Mouse (Mus musculus) neural tube, embryonic 13.5 days (tissue): Measurements from ENCODE around the gene Aurkb. TPM values are rescaled to one million over a fixed set of nuclear protein-coding genes. Genes with fewer than 3 reads are reported as not detected.
"Not testable (repeated sequence)": the region's sequence is repeated elsewhere in the genome, so short reads cannot be mapped to it uniquely, and the experiment has no call there.

Experiments
- ATAC-seq: fragments of 200-750 bp; cut with Nextera tagmentation; 2 replicates; pipeline ENCODE4 v1.8.0; 2017; ENCODE audit warnings: low read depth, mild to moderate bottlenecking, moderate TSS enrichment, moderate library complexity
- H3K27ac ChIP-seq: fragments of 300-500 bp; sonication (generic); replicated peaks from 2 replicates; pipeline ENCODE4 v1.5.1; 2015; ENCODE audit warnings: moderate library complexity, mild to moderate bottlenecking, inconsistent platforms
- H3K27me3 ChIP-seq: fragments of 300-500 bp; sonication (generic); 2 replicates; pipeline ENCODE4 v1.6.1; 2015; ENCODE audit warnings: mild to moderate bottlenecking, inconsistent platforms
- H3K36me3 ChIP-seq: fragments of 300-500 bp; sonication (generic); 2 replicates; pipeline ENCODE4 v1.6.1; 2015; ENCODE audit warnings: mild to moderate bottlenecking, inconsistent platforms
- H3K4me1 ChIP-seq: fragments of 300-500 bp; sonication (generic); replicated peaks from 2 replicates; pipeline ENCODE4 v1.6.1; 2015; ENCODE audit warnings: inconsistent platforms
- H3K4me2 ChIP-seq: fragments of 300-500 bp; sonication (generic); 2 replicates; pipeline ENCODE4 v1.6.1; 2015; ENCODE audit warnings: inconsistent platforms, mild to moderate bottlenecking, moderate library complexity
- H3K4me3 ChIP-seq: fragments of 300-500 bp; sonication (generic); 2 replicates; pipeline ENCODE4 v1.5.1; 2015; ENCODE audit warnings: mild to moderate bottlenecking, inconsistent platforms
- H3K9ac ChIP-seq: fragments of 300-500 bp; sonication (generic); 2 replicates; pipeline ENCODE4 v1.6.1; 2015; ENCODE audit warnings: moderate library complexity, mild to moderate bottlenecking, inconsistent platforms
- H3K9me3 ChIP-seq: fragments of 300-500 bp; sonication (generic); 2 replicates; pipeline ENCODE4 v1.6.1; 2016; ENCODE audit warnings: inconsistent platforms
- WGBS: fragments of 180-500 bp; shearing (Covaris S2); methylation state at CpG from one replicate; pipeline ENCODE4 v1.1.7; 2015; 5-methylcytosine and 5-hydroxymethylcytosine counted together
- polyA plus RNA-seq: library from polyadenylated mRNA; unstranded; fragments of >200 nt; fragmentation: Nextera tagmentation; extraction: Ambion mirVana; gene quantifications from 2 replicates; pipeline ENCODE4 v1.2.1, GENCODE M21; 2015

The Aurkb gene
- 22.7 and 33.0 TPM in 2 replicates for polyA plus RNA-seq

- 1% methylated on average over 54 of the region's 54 CpGs for WGBS
Measured at GRCm38 (mm10) chr11:69045531-69046394, at the start of gene Aurkb. Gene Aurkb, plus strand, starts transcription at chr11:69045647.

GRCm38 (mm10) chr11:68997080-68997479 lies 48.4 kb upstream of the Aurkb start:
- H3K27ac ChIP-seq: no peak overlapping the region
- H3K9me3 ChIP-seq: no peaks in the 10 kb centered on the region
- peaks cover 98% of the 10 kb centered on the region for H3K36me3 ChIP-seq
- no peak overlapping the region for H3K4me3 ChIP-seq
- H3K4me1 ChIP-seq: no peaks in the 10 kb centered on the region
- H3K27me3 ChIP-seq: no peaks in the 10 kb centered on the region
- H3K4me2 ChIP-seq: no peak overlapping the region
- no peak for ATAC-seq
- 95% methylated on average over 4 of the region's 4 CpGs for WGBS
- no peak overlapping the region for H3K9ac ChIP-seq

More at GRCm38 (mm10) chr11:69045531-69046394, at the start of gene Aurkb:
- H3K9me3 ChIP-seq: no peaks in the 10 kb centered on the region
- H3K9ac ChIP-seq: peak within 1 kb of the TSS; percentile 67
- ATAC-seq: peak; percentile 55
- peak within 1 kb of the TSS; percentile 90 for H3K4me2 ChIP-seq
- no peaks in the 10 kb centered on the region; the same call in 1 of the 2 replicates for H3K36me3 ChIP-seq
- no peaks in the 10 kb centered on the region for H3K27me3 ChIP-seq
- peak within 1 kb of the TSS; percentile 39; the same call in 1 of the 2 replicates for H3K27ac ChIP-seq
- peak within 1 kb of the TSS; percentile 63 for H3K4me3 ChIP-seq
- H3K4me1 ChIP-seq: peaks cover 18% of the 10 kb centered on the region

GRCm38 (mm10) chr11:69002782-69003181 lies 42.7 kb upstream of the Aurkb start:
- H3K36me3 ChIP-seq: peaks cover 56% of the 10 kb centered on the region
- not testable (repeated sequence) for H3K4me1 ChIP-seq, H3K9ac ChIP-seq, H3K27me3 ChIP-seq, H3K9me3 ChIP-seq, ATAC-seq, H3K4me3 ChIP-seq, H3K27ac ChIP-seq, H3K4me2 ChIP-seq
- WGBS: 96% methylated on average over 4 of the region's 4 CpGs

- 67% methylated on average over 4 of the region's 4 CpGs for WGBS
- no peak overlapping the region for H3K27ac ChIP-seq
Measured at GRCm38 (mm10) chr11:69003592-69003991, 41.9 kb upstream of the Aurkb start.

GRCm38 (mm10) chr11:69005193-69005592 lies 40.3 kb upstream of the Aurkb start:
- no peak overlapping the region for H3K27ac ChIP-seq
- no peak overlapping the region for H3K9ac ChIP-seq
- H3K4me1 ChIP-seq: peaks cover 10% of the 10 kb centered on the region
- H3K36me3 ChIP-seq: peaks cover 31% of the 10 kb centered on the region
- H3K4me3 ChIP-seq: no peak overlapping the region
- no peak for ATAC-seq
- H3K9me3 ChIP-seq: no peaks in the 10 kb centered on the region
- H3K4me2 ChIP-seq: no peak overlapping the region
- no peaks in the 10 kb centered on the region for H3K27me3 ChIP-seq
- WGBS: 90% methylated on average over 7 of the region's 7 CpGs

More at GRCm38 (mm10) chr11:69003592-69003991, 41.9 kb upstream of the Aurkb start:
- no peak overlapping the region for H3K4me3 ChIP-seq
- H3K4me2 ChIP-seq: no peak overlapping the region
- ATAC-seq: no peak
- no peaks in the 10 kb centered on the region for H3K9me3 ChIP-seq
- H3K4me1 ChIP-seq: peaks cover 10% of the 10 kb centered on the region
- H3K36me3 ChIP-seq: peaks cover 47% of the 10 kb centered on the region
- no peaks in the 10 kb centered on the region for H3K27me3 ChIP-seq
- H3K9ac ChIP-seq: no peak overlapping the region

- H3K27me3 ChIP-seq, H3K4me2 ChIP-seq, H3K9me3 ChIP-seq, H3K9ac ChIP-seq, ATAC-seq, H3K27ac ChIP-seq, H3K4me3 ChIP-seq: not testable (repeated sequence)
- Histone ChIP-seq H3K36me3 (peaks cover 18% of the 10 kb centered on the region), H3K4me1 (peaks cover 16% of the 10 kb centered on the region)
Measured at GRCm38 (mm10) chr11:69006575-69006974, 38.9 kb upstream of the Aurkb start.

GRCm38 (mm10) chr11:69008182-69009121 lies 37.0 kb upstream of the Aurkb start, which contains the start of gene Pfas:
Gene Pfas, minus strand, starts transcription at chr11:69008460.
- peak; percentile 79 for ATAC-seq
- peaks cover 24% of the 10 kb centered on the region for H3K4me1 ChIP-seq
- H3K27ac ChIP-seq: peak within 1 kb of the TSS; percentile 70
- 10% methylated on average over 38 of the region's 38 CpGs for WGBS
- peak within 1 kb of the TSS; percentile 73 for H3K4me3 ChIP-seq
- no peaks in the 10 kb centered on the region for H3K36me3 ChIP-seq
- H3K9me3 ChIP-seq: no peaks in the 10 kb centered on the region
- H3K4me2 ChIP-seq: peak within 1 kb of the TSS; percentile 75
- H3K27me3 ChIP-seq: no peaks in the 10 kb centered on the region
- peak within 1 kb of the TSS; percentile 78 for H3K9ac ChIP-seq

GRCm38 (mm10) chr11:69009508-69009907 lies 35.9 kb upstream of the Aurkb start:
- Histone ChIP-seq H3K9ac (no peak overlapping the region), H3K4me1 (peaks cover 24% of the 10 kb centered on the region), H3K27me3 (no peaks in the 10 kb centered on the region), H3K4me2 (no peak overlapping the region), H3K36me3 (no peaks in the 10 kb centered on the region), H3K9me3 (no peaks in the 10 kb centered on the region), H3K27ac (no peak overlapping the region), H3K4me3 (no peak overlapping the region)
- ATAC-seq: no peak
- 89% methylated on average over 1 of the region's 1 CpGs for WGBS

- no peak for ATAC-seq
- no peaks in the 10 kb centered on the region for H3K36me3 ChIP-seq
- H3K4me1 ChIP-seq: peaks cover 28% of the 10 kb centered on the region
- no peaks in the 10 kb centered on the region for H3K27me3 ChIP-seq
- no peak overlapping the region for H3K9ac ChIP-seq
- H3K27ac ChIP-seq: no peak overlapping the region; the same call in 1 of the 2 replicates
- no peak overlapping the region for H3K4me3 ChIP-seq
- peak overlapping the region; percentile 86 for H3K4me2 ChIP-seq
- 91% methylated on average over 15 of the region's 15 CpGs for WGBS
- no peaks in the 10 kb centered on the region for H3K9me3 ChIP-seq
Measured at GRCm38 (mm10) chr11:69010400-69011323, 34.8 kb upstream of the Aurkb start.

GRCm38 (mm10) chr11:69011445-69011844 lies 34.0 kb upstream of the Aurkb start:
- Histone ChIP-seq H3K27ac (peak overlapping the region; percentile 92), H3K4me3 (peak overlapping the region; percentile 54), H3K4me1 (peaks cover 29% of the 10 kb centered on the region), H3K4me2 (peak overlapping the region; percentile 86), H3K9ac (peak overlapping the region; percentile 84)
- WGBS: 75% methylated on average over 2 of the region's 2 CpGs
- not testable (repeated sequence) for H3K27me3 ChIP-seq, H3K36me3 ChIP-seq, ATAC-seq, H3K9me3 ChIP-seq

- Histone ChIP-seq H3K9ac (peak overlapping the region; percentile 84), H3K9me3 (no peaks in the 10 kb centered on the region), H3K4me2 (peak overlapping the region; percentile 86), H3K4me3 (peak overlapping the region; percentile 54), H3K27me3 (no peaks in the 10 kb centered on the region), H3K4me1 (peaks cover 34% of the 10 kb centered on the region), H3K36me3 (no peaks in the 10 kb centered on the region), H3K27ac (peak overlapping the region; percentile 92)
- WGBS: 2% methylated on average over 18 of the region's 18 CpGs
- peak; percentile 59 for ATAC-seq
Measured at GRCm38 (mm10) chr11:69012071-69012601, 33.3 kb upstream of the Aurkb start.
